Mouse (Mus musculus) activated CD4-positive, CD25-positive, alpha-beta regulatory T cell, adult 4 months (primary cell): ENCODE measurements at regions not wholly inside any gene's neighbourhood (a gene's known extent, or its start where the extent isn't known, plus 50 kb on each side); places are given as distances from the start of the nearest gene placed in this dataset.

Experiments
- ATAC-seq: one replicate; pipeline ENCODE4 v1.8.0; 2017

DNA sequence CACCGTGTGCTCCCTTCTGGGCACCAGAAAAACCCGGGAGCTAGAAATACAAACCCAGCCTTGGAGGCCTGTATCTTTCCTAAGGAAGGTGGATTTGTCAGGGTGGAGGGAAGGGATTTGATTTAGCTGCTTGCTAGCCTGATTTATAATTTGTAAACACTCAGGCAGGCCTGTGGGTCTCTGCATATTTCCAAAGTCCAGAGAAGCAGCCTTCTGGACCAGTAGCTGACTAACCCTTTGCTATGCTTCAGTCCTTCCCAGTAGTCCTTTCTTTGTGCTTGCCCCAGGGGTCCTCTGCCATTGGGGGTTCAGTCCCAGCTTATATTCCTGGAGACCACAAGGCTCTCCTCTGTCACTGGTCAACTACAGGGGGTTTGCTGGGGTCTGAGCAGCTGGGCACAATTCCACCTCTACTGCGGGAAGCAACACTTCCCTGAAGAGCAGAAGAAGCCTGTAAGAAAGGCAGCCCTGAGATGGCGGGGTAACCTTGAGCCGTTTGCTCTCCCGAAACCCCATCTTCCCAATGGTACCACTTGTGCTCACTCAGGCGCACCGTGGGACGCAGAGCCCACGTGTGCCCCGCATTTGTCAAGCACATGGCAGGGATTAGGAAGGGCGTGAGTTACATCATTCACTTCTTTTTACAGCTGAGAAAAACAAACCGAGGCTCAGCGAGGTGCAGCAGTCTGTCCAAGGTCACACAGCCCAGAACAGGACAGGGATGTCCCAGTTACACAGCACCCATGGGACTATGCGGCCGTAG, 85.7 kb downstream of the 1700001O22Rik start:
- ATAC-seq, result no peak

DNA sequence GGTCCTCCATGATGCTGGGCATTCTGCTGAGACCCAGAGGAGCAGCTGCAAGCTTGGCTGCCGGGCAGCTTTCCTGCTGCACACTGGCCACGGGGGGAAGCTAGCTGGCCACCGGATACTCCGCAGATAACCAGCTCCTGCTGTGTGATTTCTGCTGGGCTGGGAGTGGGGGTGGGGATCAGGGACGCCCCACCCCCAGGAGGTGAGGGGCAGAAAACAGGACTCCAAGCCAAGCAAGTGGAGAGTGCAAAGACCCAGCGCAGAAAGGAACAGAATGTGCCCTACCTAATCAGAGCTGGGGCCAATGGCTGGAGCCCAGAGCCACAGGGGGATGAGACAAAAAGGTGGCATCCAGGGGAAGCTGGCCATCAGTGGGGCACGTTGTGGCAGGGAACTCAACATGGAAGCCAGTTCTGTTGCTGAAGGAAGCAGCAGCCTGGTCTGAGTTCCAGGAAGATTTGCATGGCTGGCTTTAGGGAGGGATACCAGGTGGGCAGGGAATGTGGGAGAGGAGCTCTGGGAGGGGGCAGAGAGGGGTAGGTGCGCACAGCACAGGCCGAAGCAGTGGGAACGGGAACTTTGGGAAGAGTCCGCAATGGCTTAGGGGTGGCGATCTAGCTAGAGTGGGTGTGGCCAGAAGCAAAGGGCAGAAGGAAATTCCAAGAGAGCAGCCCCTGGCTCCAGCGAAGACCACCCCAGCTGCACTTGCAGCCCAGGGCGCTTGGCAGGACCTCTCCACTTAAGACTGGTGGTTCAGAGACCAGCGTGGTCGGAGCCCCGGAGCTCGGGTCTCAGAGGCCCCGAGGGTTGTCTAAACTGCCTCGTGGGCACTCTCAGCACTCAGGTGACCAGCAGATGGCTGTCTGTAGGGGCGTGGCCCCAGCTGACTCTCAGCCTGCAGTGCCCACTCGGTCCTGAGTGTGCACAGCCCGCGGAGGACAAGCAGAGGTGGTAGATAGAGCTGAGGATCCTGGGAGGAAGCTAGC, 86.6 kb downstream of the 1700001O22Rik start:
- no peak for ATAC-seq

DNA sequence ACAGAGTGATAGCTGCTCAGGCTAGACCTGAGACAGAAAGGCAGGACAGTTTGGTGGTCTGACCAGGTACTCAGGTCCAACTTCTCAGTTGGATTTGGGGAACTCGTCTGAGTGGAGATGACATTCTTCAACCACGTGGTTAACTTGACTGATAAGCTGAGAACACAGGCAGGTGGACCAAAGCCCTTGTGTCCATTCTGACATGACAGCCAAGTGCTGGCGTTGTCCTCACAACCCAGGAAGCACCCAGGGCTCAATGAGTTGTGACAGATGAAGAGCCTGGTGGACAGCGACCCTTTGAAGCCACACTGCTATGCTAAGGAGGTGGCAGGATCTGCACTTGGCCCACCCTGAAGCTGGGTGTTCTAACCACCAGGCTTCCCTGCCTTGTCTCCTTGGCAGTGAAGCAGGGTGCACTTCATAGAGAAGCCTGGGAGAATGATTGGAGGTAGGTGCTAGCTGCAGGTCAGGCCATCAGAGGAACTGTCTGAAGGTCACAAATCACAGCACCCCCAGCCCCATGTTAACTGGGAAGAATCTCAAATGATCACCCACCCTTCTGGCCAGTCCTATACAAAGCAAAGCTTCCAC, 87.6 kb downstream of the 1700001O22Rik start:
- ATAC-seq, result no peak

DNA sequence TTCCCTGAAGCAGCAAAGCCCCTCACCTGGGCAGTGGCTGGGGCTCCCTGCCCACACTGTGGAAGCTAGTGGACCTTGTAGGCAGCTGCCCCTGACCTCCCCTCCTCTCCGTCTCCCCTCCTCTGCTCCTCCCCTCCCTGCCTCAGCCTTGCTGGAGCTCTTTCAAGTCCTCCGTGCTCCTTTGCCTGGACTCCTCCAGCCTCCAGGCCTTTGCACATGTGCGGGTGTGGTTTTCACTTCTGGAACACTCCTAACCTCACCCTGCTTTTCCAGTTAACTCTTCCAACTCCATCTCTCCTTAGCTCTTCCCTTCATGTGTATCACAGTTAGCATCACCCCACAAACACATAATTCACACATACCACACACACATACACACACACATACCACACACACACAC, 89.9 kb downstream of the 1700001O22Rik start:
- no peak for ATAC-seq

DNA sequence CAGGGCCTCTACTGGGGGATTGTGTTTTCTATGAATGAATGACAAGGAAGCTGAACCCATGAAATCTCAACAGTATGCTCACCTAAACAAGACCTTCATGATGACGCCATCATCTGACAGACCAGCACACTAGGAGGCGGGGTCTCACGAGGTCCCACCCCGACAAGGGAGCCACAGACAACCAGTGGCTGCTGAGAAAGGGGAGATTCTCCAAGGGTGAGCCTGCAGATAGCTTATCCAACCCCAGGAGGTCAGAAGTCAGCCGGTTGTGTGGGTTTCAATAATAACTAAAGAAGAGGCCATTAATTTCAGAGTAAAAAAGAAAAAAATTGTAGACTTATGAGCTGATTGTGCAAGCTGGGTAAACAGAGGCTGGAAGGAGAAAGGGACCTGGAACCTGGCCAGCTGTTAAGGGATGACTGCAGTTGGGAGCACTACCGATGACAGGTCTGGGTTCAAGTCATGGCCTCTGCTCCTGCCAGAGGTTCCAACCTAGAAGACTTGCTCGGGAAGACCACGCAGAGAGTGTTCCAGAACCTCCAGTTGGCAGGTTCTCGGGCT, 90.5 kb downstream of the 1700001O22Rik start:
- no peak for ATAC-seq

DNA sequence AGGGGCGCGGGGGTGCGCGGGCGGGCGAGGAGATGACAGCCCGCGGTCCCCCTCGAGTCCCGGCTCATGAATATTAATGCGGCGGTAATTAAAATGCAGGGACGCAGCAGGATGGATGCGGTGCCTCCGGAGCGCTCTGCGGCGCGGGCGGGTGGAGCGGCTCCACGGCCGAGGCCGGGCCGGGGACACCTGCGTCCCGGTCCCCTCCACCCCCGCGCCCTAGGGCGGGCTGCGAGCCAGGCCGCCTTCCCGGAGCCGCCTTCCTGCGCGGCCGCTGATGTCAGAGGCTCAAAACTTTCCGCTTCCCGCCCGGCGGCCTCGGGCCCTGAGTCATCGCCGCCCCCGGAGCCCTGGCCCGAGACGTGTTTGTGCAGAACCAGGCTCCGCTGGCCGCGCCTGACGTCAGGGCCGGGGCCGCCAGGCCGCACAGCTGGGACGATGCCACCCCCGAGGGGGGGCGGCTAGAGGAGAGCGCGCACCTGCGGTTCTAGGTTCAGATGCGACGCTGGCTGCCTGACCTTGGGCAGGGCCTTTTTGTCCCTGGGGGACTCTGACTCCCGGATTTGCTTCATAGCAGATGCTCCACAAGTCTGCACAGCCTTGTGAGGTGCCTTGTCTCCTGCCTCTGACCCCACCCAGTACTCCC, 91.5 kb downstream of the 1700001O22Rik start:
- ATAC-seq, result peak; percentile 73

DNA sequence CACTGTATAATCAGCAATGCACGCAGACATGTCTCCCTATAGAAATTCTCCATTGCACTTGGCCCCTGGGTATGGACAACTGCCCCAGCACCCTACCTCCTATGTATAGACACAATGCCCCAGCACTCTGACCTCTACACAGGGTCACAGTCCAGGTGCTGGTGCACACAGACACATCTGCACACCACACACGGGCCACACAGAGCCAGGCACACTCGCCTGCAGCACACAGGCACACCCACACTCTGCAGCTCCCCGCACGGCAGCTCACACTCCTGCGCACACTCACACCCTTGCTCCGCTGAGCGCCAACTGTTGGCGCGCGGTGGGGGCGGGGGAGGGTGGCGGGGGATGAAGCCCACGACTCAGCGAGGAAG, 92.0 kb downstream of the 1700001O22Rik start:
- ATAC-seq, result peak; percentile 10

DNA sequence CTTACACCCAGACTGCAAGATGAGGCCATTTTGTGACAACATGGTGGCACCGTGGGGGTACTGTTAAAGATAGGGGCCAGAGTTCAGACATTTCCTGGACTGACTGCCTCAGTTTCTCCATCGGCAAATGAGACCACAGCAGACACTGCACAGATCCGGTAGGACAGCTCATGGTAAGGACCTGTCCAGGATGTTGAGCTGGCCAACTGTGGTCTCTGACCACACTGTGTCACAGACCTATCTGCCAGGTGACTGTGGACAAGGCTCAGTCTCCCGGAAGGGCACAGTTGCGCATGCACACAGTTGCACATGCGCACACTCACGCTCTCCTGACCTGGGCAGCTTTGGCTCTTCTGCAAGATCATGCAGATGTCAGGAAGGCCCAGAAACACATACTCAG, 92.6 kb downstream of the 1700001O22Rik start:
- no peak for ATAC-seq

DNA sequence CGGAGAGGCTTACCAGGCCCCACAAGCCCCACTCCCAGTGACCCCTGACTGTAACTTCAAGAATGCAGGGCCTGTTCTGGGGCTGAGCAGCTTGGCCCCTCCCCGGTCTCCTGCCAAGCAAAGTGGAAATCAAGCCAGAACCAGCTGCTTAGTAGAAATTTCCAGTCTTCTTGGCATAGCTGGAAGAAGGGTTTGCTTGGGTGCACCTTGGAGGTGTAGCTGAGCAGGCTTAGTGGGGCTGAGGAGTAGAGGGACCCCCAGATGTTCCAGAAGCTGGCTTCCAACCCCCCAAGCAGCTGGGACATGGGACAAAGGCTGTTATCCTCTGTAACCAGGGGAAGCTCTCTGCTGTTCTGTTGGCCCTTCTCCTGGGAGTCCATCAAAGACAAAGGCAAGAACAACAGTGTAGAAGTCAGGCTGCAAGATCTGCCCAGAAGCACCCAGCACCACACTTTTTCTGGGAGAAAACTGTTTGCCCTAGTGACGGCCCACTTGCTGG, 94.0 kb downstream of the 1700001O22Rik start:
- no peak for ATAC-seq

DNA sequence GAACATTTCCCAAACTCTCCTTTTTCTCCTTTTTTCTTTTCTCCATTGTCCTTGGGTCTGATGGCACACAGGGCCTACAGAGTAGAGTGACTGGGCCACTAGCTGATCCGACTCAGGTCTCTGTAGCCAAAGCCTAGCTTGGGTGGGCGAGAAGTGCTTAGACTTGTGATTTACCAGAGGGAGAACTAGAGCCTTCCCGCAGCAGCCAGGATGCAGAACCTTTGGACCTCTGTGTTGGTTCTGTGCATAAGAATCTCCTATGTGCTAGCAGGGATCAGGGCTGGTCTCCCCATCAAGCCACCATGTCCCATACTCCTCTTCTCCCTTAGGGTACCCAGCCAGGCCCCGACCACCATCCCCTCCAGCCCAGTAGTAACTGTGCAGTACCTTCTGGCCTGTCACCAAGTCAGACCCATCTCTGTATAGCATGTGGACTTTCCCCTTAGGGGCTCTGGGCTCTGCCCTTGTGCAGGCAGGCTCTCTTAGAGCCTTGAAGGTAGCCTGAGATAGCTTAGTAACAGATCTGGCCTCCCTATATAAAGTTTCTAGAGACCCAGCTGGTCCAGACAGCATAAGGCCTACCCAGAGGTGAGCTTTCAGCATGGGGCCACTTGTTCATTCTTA, 94.6 kb downstream of the 1700001O22Rik start:
- ATAC-seq, result no peak

DNA sequence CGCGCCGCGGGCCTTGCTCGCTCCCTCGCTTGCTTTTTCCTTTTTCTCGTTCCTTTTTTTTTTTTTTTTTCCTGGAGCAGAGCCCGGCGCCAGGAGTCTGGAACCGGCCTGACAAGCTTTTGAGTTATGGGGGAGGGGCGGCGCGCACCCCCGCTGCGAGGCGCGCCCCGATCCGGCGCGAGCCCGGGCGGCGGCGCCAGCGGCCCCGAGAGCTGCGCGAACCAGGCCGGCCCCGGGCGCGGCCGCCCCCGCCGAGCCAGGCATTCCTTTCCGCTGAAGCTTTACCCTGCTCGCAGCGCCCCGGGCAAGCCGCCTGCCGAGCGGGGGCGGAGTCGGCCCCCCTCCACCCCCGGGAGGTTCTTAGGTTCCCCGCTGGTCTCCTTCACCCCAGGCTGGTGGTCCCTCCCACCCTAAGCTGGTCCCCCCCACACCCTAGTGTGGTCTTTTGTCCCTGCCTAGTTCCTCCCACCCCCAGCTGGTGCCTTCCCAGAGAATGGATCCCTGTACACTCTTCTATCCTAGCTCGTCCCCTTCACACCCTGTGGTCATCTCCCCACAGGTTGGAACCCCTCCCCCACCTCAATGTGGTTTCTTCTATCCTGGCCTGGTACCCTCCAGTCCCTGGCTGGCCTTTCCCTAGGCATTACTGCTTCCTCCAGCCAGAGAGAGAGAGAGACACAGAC, 95.3 kb downstream of the 1700001O22Rik start:
- no peak for ATAC-seq

DNA sequence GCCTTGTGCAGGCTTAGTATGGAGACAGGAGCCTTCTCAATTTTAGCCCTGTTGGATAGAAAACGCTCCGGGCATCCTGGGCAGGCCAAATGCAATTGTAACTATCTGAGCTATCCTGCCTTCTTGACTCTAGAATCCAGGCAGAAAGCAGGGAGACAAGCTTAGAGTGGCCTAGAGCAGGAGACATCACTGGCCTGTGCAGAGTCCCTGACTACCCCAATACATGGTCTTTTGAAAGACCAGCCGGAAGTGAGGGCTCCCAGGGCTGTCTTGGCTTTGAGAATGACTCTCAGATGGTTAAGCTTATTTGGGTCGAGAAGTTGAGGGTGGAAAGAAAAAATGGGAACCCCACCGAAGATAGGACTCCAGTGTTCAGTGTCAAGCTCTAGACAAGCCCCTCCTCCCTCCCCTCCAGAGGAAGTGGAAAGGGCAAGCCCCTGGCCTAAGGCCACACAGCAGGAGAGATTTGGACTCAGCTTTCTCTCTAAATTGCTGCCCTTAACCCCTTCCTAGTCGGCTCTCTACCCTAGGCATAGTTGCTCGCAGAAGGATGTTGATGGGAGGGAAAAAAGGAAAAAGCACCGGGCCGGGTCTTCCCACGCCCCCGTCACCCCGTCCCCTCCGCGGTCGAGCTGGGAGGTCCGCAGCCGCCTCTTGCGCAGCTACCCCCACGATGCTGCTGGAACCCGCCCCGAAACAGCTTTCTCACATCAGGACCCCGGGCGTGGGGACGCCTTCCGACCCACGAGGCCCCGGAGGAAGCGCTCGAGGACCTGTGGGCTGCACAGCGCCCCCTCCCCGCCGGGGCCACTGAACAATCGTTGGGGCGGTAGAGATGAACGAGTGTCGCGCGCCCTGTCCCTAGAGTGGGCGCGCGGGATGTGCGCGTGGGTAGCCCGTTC, 96.1 kb downstream of the 1700001O22Rik start:
- peak; percentile 44 for ATAC-seq

DNA sequence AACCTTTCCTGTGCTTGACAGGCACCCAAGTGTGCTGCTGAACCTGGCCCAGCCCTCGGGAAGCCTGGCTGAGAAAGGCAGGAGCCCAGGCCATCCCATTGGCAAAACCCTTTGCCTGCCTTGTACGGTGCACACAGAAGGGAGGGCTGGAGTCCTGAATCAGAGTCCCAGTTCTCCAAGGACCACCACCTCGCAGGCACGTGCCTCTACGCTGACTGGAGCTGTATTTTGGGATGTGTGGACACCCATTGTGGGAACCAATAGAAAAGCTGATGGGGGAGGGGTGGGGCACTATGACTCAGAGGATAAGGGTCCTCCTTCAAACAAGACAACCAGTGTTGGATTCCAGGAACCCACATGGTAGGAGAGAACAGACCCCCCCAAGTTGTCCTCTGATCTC, 97.4 kb downstream of the 1700001O22Rik start:
- ATAC-seq, result no peak

DNA sequence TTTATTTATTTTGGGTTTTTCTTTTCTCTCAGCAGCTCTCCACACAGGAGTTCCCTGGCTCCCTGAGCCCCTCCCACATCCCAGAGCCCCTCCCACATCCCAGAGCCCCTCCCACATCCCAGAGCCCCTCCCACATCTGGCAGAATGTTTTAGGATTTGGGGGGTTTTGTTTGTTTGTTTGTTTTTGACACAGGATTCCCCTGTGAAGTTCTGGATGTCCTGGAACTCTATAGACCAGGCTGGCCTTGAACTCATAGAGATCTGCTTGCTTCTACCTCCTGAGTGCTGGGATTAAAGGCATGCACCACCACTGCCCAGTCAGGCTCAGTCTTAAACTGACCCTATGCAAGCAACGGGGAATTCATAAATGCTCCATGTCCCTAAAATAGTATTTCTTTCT, 100.2 kb downstream of the 1700001O22Rik start:
- ATAC-seq, result no peak

DNA sequence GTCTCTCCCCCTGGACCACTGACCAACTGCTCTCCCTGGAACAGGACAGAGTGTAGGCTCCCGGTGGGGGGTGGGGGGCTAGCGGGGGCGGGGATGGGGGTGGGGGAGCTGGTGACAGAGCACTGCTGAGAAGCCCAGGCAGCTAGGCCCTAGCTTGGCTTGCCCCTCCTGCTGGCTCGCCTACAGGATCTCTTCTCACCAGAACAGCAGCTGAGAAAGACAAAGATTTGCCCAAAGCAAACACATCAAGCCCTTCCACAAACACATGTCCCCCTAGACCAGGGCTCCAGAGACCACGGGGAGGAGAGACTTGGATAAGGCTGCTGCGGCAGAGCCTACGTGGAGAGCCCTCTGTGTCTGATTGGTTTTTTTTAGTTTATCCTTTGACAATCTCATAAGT, 100.8 kb downstream of the 1700001O22Rik start:
- ATAC-seq, result no peak

DNA sequence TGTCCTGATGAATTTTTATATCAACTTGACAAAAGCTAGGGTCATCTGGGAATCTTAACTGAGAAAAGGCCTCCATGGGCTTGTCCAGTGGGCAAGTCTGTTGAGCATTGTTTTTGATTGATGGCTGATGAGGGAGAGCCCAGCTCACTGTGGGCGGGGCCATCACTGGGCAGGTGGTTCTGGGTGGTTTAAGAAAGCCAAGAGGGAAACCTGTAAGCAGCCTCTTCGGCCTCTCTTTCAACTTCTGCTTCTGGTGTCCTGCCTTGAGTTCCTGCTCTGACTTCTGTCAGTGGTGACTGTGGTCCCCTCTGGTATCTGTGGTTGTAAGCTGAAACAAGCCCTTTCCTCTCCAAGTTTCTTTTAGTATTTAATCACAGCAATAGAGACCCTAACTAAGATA, 102.6 kb downstream of the 1700001O22Rik start:
- ATAC-seq, result no peak

DNA sequence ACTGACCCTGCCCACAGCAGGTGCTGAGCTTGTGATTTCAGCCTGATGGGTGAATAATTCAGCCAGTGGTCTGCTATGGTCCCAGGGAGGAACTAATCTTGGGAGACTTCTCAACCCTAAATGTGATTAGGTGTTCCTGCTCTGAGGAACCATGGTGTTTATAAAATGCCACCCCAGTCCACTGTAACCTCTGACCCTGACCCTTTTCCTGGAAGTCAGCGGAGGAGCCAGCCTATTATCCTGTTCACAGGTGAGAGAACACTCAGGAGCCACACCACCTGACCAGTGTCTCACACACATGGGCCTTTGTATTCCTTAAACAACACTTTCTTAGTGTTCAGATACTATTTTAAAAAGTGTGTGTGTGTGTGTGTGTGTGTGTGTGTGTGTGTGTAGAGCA, 103.0 kb downstream of the 1700001O22Rik start:
- ATAC-seq, result no peak

DNA sequence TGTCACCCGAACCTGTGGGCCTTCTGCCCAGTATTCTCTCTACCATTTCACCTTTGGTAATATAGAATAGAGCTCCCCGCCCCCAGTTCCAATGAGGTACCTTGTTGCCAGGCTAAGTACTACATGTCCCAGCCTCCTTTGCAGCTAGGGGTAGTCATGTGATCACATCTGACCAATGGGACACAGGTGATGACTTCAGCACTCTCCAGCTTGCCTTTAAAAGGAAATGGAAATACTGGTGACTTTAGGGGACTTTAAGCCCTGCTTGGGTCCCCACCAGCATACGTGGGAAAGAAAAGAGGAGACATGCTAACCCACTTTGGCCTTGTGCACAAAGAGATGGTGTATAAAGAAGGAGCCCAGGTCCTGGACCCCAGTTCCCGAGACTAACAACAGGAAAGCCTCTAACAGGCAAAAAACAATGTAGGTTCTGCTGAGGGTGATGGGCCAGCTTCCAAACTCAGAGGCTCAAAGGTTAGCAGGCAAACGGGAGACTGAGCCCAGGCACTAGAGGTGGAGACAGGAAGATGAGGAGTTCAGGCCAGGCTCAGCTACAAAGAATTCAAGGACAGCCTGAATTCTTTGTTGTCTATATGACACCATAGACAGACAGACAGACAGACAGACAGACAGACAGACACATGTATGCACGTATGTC, 103.5 kb downstream of the 1700001O22Rik start:
- ATAC-seq, result peak; percentile 99

DNA sequence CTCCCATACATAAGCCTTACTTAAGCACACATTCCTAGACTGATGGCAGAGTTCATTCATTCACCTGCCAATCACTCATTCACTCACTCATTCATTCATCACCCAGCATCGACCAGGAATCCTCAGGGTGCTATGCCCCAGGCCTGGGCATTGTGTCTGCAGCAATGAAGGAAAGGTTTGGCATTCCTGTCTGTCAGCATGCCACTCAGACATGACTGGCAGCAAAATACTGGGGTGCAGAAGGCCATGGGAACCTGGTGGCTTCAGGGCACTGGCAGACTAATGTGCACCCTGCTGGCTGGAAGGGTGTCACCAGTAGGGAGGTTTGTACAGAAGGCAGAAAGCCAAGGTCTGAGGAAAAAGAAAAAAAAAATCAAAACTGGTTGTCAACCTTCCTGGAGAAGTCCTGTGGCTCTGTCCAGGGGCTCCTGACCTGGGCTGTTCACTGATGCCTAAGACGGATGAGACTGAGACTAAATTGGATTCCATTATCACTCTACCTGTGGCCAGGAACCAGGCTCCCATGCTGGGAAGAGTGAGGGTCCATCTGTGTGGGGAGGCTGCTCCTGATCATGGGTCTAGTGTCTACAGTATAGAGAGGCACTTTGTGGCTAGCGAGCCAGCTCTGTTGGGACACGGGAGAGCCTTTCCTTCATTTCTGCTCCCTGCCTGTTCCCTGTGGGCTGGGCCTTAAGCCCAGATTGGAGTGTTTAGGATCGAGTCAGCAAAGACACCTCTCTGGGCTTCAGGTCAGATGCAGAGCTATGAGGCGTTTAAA, 104.1 kb downstream of the Cstad start:
- no peak for ATAC-seq
